ENCODE assay signal across 8 mouse cellular contexts in genomic region chr11:101467477-101468262, GRCm38 (mm10). TPM values are rescaled to one million over a fixed set of nuclear protein-coding genes. Genes with fewer than 3 reads are reported as not detected.
DNase-seq lines count a peak whose midpoint lies in the region; ATAC-seq and TF ChIP-seq lines count a peak whose summit lies in the region.

No protein-coding gene starts in this region.

- ATAC-seq in embryonic facial prominence, embryonic 15.5 days (ENCODE audit: insufficient number of reproducible peaks, low FRiP score, low TSS enrichment, low read depth): peak; percentile 85
- peak; percentile 58 for ATAC-seq in limb, embryonic 12.5 days (ENCODE audit: insufficient number of reproducible peaks, insufficient read depth, low FRiP score, low TSS enrichment, low read depth)
- peak; percentile 51 for ATAC-seq in midbrain, embryonic 13.5 days

- under 1% methylated on average over 54 of the region's 54 CpGs for WGBS in embryonic facial prominence, embryonic 15.5 days
- WGBS in limb, embryonic 12.5 days: under 1% methylated on average over 53 of the region's 54 CpGs
- WGBS in midbrain, embryonic 13.5 days: 1% methylated on average over 51 of the region's 54 CpGs
- 2% methylated on average over 45 of the region's 54 CpGs for WGBS in small intestine, adult 2 months

- TF ChIP-seq CTCF in small intestine, adult 2 months (IDR thresholded peaks at IDR 0.05; ENCODE audit: extremely low read depth, insufficient read length, insufficient replicate concordance, low read depth, low read length): peak; percentile 42; the same call in 1 of the 2 replicates

- H3K27me3 ChIP-seq in embryonic facial prominence, embryonic 15.5 days: no peaks in the 10 kb centered on the region
- peaks cover 26% of the 10 kb centered on the region for H3K27me3 ChIP-seq in limb, embryonic 12.5 days
- no peaks in the 10 kb centered on the region for H3K27me3 ChIP-seq in midbrain, embryonic 13.5 days
- no peaks in the 10 kb centered on the region for H3K27me3 ChIP-seq in small intestine, adult 2 months (ENCODE audit: control insufficient read depth, insufficient read depth, low read length)

- peak overlapping the region; percentile 72 for H3K4me3 ChIP-seq in embryonic facial prominence, embryonic 15.5 days (replicated peaks)
- H3K4me3 ChIP-seq in limb, embryonic 12.5 days (replicated peaks): peak overlapping the region; percentile 76
- H3K4me3 ChIP-seq in midbrain, embryonic 13.5 days (replicated peaks): peak overlapping the region; percentile 79
- peak overlapping the region; percentile 69 for H3K4me3 ChIP-seq in small intestine, adult 2 months (ENCODE audit: low read depth, low read length)

- peak overlapping the region; percentile 97 for H3K4me2 ChIP-seq in embryonic facial prominence, embryonic 15.5 days (replicated peaks)
- peak overlapping the region; percentile 92 for H3K4me2 ChIP-seq in limb, embryonic 12.5 days
- peak overlapping the region; percentile 82 for H3K4me2 ChIP-seq in midbrain, embryonic 13.5 days (replicated peaks)

- peak overlapping the region; percentile 48; the same call in 1 of the 2 replicates for H3K27ac ChIP-seq in embryonic facial prominence, embryonic 15.5 days (replicated peaks)
- H3K27ac ChIP-seq in limb, embryonic 12.5 days: peak overlapping the region; percentile 23; the same call in 1 of the 2 replicates
- H3K27ac ChIP-seq in midbrain, embryonic 13.5 days: peak overlapping the region; percentile 90
- H3K27ac ChIP-seq in small intestine, adult 2 months (ENCODE audit: insufficient read depth, low read depth, low read length): peak overlapping the region; percentile 35; the same call in 1 of the 2 replicates

- H3K9ac ChIP-seq in embryonic facial prominence, embryonic 15.5 days: peak overlapping the region; percentile 64
- peak overlapping the region; percentile 69 for H3K9ac ChIP-seq in limb, embryonic 12.5 days (replicated peaks)
- peak overlapping the region; percentile 89 for H3K9ac ChIP-seq in midbrain, embryonic 13.5 days (replicated peaks)

- H3K36me3 ChIP-seq in embryonic facial prominence, embryonic 15.5 days: 0 out of 2 replicates have a peak, but pooled peaks cover 2% of the 10 kb centered on the region
- 0 out of 2 replicates have a peak, but pooled peaks cover 3% of the 10 kb centered on the region for H3K36me3 ChIP-seq in limb, embryonic 12.5 days
- H3K36me3 ChIP-seq in midbrain, embryonic 13.5 days: peaks cover 17% of the 10 kb centered on the region
- no peaks in the 10 kb centered on the region; the same call in 1 of the 2 replicates for H3K36me3 ChIP-seq in small intestine, adult 2 months (ENCODE audit: control insufficient read depth, insufficient read depth, low read length)

- TF ChIP-seq POLR2A in small intestine, adult 2 months (IDR thresholded peaks at IDR 0.05; ENCODE audit: low read depth, low read length): no peak

- peak; percentile 97 for DNase-seq in 416B (ENCODE audit: low read depth)
- DNase-seq in adrenal gland, postnatal 25 days: peak; percentile 83
- DNase-seq in heart, adult 9 months (ENCODE audit: low spot score in 2 of 2): peak; percentile 70 to 73
- peak; percentile 86 for DNase-seq in kidney, adult 9 months

- H3K9me3 ChIP-seq in embryonic facial prominence, embryonic 15.5 days (replicated peaks): no peaks in the 10 kb centered on the region
- H3K9me3 ChIP-seq in limb, embryonic 12.5 days: no peaks in the 10 kb centered on the region
- no peaks in the 10 kb centered on the region for H3K9me3 ChIP-seq in midbrain, embryonic 13.5 days

- H3K4me1 ChIP-seq in embryonic facial prominence, embryonic 15.5 days: peaks cover 48% of the 10 kb centered on the region
- peaks cover 43% of the 10 kb centered on the region for H3K4me1 ChIP-seq in limb, embryonic 12.5 days (replicated peaks)
- H3K4me1 ChIP-seq in midbrain, embryonic 13.5 days (replicated peaks): peaks cover 80% of the 10 kb centered on the region
- peaks cover 9% of the 10 kb centered on the region; the same call in 1 of the 2 replicates for H3K4me1 ChIP-seq in small intestine, adult 2 months (ENCODE audit: control insufficient read depth, insufficient read depth, insufficient read length, low read length)

RNA-seq across cellular contexts. Expression of gene Vat1, which starts 1.6 kb away (rescaled TPM):
- total RNA-seq in adrenal gland, postnatal 25 days (2021): 104 and 112 TPM in 2 replicates
- polyA plus RNA-seq in embryonic facial prominence, embryonic 15.5 days (2015; fragmentation: Nextera tagmentation; extraction: Ambion mirVana): 59.3 and 61.8 TPM in 2 replicates
- polyA plus RNA-seq in limb, embryonic 12.5 days (2016; fragmentation: Nextera tagmentation; extraction: Ambion mirVana): 23.2 and 26.7 TPM in 2 replicates
- polyA plus RNA-seq in midbrain, embryonic 13.5 days (2015; fragmentation: Nextera tagmentation; extraction: Ambion mirVana): 79.5 and 91.5 TPM in 2 replicates
- 92.5 and 272 TPM in 2 replicates for polyA plus RNA-seq in small intestine, adult 2 months (2012; rRNA removed)

RNA-seq across cellular contexts. Expression of gene Rnd2, which starts 2.9 kb away (rescaled TPM):
- 8.1 and 11.1 TPM in 2 replicates for total RNA-seq in adrenal gland, postnatal 25 days (2021)
- 12.1 and 13.5 TPM in 2 replicates for polyA plus RNA-seq in embryonic facial prominence, embryonic 15.5 days (2015; fragmentation: Nextera tagmentation; extraction: Ambion mirVana)
- 9.7 and 10.2 TPM in 2 replicates for polyA plus RNA-seq in limb, embryonic 12.5 days (2016; fragmentation: Nextera tagmentation; extraction: Ambion mirVana)
- polyA plus RNA-seq in midbrain, embryonic 13.5 days (2015; fragmentation: Nextera tagmentation; extraction: Ambion mirVana): 102 and 117 TPM in 2 replicates
- polyA plus RNA-seq in small intestine, adult 2 months (2012; rRNA removed): 18.5 and 28.1 TPM in 2 replicates

RNA-seq across cellular contexts. Expression of gene Ifi35, which starts 19.5 kb away (rescaled TPM):
- 33.5 and 39.5 TPM in 2 replicates for total RNA-seq in adrenal gland, postnatal 25 days (2021)
- 17.8 and 21.6 TPM in 2 replicates for polyA plus RNA-seq in embryonic facial prominence, embryonic 15.5 days (2015; fragmentation: Nextera tagmentation; extraction: Ambion mirVana)
- polyA plus RNA-seq in limb, embryonic 12.5 days (2016; fragmentation: Nextera tagmentation; extraction: Ambion mirVana): 6.3 and 6.6 TPM in 2 replicates
- polyA plus RNA-seq in midbrain, embryonic 13.5 days (2015; fragmentation: Nextera tagmentation; extraction: Ambion mirVana): 2.2 and 2.3 TPM in 2 replicates
- 44.3 and 123 TPM in 2 replicates for polyA plus RNA-seq in small intestine, adult 2 months (2012; rRNA removed)

RNA-seq across cellular contexts. Expression of gene Rpl27, which starts 25.6 kb away (rescaled TPM):
- 74.2 and 91.6 TPM in 2 replicates for total RNA-seq in adrenal gland, postnatal 25 days (2021)
- polyA plus RNA-seq in embryonic facial prominence, embryonic 15.5 days (2015; fragmentation: Nextera tagmentation; extraction: Ambion mirVana): 306 and 328 TPM in 2 replicates
- polyA plus RNA-seq in limb, embryonic 12.5 days (2016; fragmentation: Nextera tagmentation; extraction: Ambion mirVana): 382 and 394 TPM in 2 replicates
- 303 and 310 TPM in 2 replicates for polyA plus RNA-seq in midbrain, embryonic 13.5 days (2015; fragmentation: Nextera tagmentation; extraction: Ambion mirVana)
- polyA plus RNA-seq in small intestine, adult 2 months (2012; rRNA removed): 178 and 244 TPM in 2 replicates

RNA-seq across cellular contexts. Expression of gene Ptges3l, which starts 42.5 kb away (rescaled TPM):
- 3.2 and 3.9 TPM in 2 replicates for total RNA-seq in adrenal gland, postnatal 25 days (2021)
- polyA plus RNA-seq in embryonic facial prominence, embryonic 15.5 days (2015; fragmentation: Nextera tagmentation; extraction: Ambion mirVana): 19.8 and 22.1 TPM in 2 replicates
- polyA plus RNA-seq in limb, embryonic 12.5 days (2016; fragmentation: Nextera tagmentation; extraction: Ambion mirVana): 7.8 and 9.4 TPM in 2 replicates
- polyA plus RNA-seq in midbrain, embryonic 13.5 days (2015; fragmentation: Nextera tagmentation; extraction: Ambion mirVana): 2.0 and 2.6 TPM in 2 replicates
- 0.51 and 0.89 TPM in 2 replicates for polyA plus RNA-seq in small intestine, adult 2 months (2012; rRNA removed)

Comparison
In these comparisons a context has a peak if more than half of its experiments do, and no peak if none do; other contexts are left out.
1. Peak in every context shown above with its lines: DNase-seq, ATAC-seq, H3K4me3 ChIP-seq and H3K27ac ChIP-seq.
2. H3K27ac ChIP-seq: peak in every context shown above with its lines; median percentile 90 in midbrain, embryonic 13.5 days; 48 in embryonic facial prominence, embryonic 15.5 days; 35 in small intestine, adult 2 months; 23 in limb, embryonic 12.5 days.